Mouse (Mus musculus) liver, embryonic 14.5 days (tissue): ENCODE data around the gene Ldha.

Experiments used
- CTCF ChIP-seq: IDR thresholded peaks from 2 replicates; pipeline ENCODE4 v1.5.1; 2016; ENCODE audit warnings: antibody characterized with exemption, low read depth, control low read depth
- EP300 ChIP-seq: IDR thresholded peaks from 2 replicates; pipeline ENCODE4 v1.6.1; 2016; ENCODE audit warnings: antibody characterized with exemption, low read depth

GRCm38 (mm10) chr7:46895511-46895910 is 54.2 kb downstream of the Ldha start:
- TF ChIP-seq CTCF (no peak), EP300 (no peak)
